Mouse (Mus musculus) inflammation-experienced regulatory T-cells, adult 6 months (primary cell): ENCODE measurements around the gene Anks1b. TPM values are rescaled to one million over a fixed set of nuclear protein-coding genes. Genes with fewer than 3 reads are reported as not detected.

Experiments used
- ATAC-seq: one replicate; pipeline ENCODE4 v1.8.0; 2017
- polyA plus RNA-seq, 3 experiments: library from polyadenylated mRNA; unstranded; fragments of 100-300 nt; shearing (Covaris generic); gene quantifications; one replicate each; pipeline ENCODE4 v1.2.1; 2017

The Anks1b gene
- polyA plus RNA-seq, 3 experiments from 2014 or later = 0.30 TPM; not detected in 2

DNA sequence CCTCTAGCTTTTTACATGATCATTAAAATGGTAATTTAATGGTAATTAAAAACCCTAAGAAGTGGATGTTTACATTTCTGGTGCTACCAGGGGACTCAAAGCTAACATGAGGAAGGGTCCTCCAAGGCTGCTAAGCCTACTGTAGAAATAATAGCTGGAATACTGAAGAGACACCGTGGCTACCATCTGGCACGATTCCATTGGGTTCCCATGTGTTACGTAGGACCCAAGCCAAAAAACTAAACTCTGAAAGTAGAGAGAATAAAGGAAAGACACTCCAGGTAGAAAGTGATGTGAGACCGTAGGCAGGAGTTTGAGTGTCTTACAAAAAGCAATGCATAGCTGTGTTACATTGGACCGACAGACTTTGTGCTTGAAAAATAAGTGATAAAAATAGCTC lies 317.1 kb downstream of the Anks1b start:
- no peak for ATAC-seq

- ATAC-seq = no peak
These were observed 323.6 kb downstream of the Anks1b start for GRCm38 (mm10) chr10:90196936-90197335.

DNA sequence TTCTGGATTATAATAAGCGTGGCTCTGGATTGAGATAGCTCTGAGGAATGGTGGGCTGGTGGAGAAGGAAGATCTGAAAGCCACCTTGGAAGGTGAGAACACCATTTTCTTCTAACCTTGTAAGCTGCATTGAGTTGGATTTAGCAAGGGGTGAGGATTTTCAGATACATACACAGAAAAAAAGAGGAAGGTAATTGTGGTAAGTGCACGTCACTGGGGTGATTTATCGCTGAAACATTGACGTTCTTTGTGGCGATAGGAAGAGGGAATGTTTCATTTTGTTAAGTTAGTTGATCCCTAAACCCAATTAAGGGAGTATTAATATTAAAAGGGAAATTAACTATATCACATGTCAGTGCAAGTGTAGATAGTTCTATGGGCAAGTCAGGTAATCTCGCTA lies 336.7 kb downstream of the Anks1b start:
- ATAC-seq = no peak

DNA sequence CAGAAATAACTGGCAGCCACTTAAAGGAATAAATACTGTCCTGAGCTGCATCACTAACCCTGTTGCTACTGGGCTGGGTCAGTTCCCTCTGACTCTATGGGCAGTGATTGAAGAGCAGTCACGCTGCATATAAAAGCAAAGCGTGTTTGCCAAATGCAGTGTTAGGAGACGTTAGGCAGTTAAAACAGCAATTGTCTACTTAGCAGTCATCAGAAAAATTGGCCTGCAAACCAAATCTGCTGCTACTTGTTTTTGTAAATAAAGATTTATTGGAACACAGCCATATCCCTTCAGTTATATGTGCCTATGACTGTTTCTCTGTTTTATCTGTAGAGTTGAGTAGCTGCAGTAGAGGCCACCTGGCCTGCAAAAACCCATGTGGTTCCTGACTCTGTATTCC lies 347.2 kb downstream of the Anks1b start:
- ATAC-seq = no peak

DNA sequence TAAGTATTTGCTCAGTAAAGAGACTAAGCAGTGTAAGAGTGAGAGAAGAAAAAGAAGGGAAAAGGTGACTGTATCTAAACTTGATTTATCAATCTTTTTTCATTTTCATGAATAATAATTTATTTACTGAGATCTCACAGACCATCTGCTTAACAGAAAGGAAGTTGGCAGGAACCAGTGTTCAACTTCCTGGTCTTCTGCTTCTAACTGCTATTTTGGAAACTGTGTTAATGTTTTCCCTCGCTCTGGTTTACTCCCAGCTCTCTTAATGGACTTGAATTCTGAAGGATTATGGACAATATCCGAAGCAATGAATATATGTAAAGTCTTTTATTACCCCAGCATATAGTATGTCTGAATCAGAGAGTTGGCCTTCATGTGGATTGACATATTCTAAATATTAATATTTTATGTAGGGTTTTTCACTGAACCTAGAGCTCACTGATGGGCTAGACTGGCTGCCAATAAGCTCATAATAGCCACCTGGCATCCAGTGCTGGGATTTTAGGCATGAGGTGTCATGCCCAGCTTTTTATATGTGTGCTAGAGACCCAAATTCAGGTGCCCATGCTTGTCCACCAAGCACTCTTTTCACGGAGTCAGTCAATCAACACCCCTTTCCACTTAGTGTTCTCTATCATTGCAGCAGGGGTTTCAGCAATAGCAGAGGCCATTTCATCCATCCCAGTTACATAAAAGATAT lies 349.6 kb downstream of the Anks1b start:
- ATAC-seq = no peak

DNA sequence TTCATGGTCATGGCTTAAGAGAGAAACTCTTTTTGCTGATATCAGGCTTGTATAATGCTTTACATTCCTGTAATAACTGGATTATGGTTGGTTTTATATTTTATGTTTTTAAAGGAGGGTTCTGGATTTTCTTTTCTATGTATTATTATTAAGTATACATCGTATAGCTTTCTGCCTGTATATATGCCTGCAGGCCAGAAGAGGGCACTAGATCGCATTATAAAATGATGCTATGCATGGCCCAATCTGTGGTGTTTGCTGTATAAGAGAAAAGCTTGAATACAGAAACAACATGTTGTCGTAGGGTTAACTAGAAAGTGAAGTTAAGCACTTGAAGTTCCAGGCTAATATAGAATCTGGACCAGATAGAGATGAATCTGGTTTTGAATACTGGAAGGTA lies 362.0 kb downstream of the Anks1b start:
- ATAC-seq = no peak

- ATAC-seq = no peak
These were observed 364.0 kb downstream of the Anks1b start for GRCm38 (mm10) chr10:90237290-90237689.

DNA sequence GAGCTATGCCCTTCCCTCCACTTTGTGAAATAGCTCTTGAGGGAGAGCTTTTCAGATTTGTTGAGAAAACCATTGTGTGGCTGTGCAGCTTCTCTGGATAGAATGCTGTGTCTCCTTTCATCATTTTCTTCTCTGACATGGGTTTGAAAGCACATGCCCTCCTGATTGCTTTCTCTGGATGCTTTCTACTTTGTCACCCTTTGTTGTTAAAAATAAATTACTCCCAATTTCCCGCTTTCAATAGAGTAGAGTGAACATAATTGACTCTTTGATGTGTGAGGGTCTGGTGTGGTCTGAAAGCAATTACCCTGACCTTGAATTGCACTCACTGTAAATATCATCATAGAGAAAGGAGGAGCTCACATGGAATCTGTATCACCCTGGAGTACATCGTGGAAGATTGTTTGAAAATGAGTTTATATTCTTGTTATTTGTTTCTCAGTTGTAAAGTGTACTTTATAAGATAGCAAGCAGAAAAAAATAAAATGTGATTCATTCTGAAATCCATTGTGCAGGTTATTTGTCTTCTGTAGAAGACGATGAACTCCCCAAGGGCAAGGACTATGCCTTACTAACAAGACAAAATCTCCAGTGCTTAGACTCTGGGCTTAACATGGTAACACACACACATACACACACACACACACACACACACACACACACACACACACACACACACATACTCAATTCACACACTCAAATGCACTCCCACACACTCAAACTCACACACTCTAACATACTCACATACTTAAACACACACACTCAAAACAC lies 385.8 kb downstream of the Anks1b start:
- ATAC-seq = no peak

- no peak for ATAC-seq
These were observed 398.0 kb downstream of the Anks1b start for GRCm38 (mm10) chr10:90271321-90271720.

DNA sequence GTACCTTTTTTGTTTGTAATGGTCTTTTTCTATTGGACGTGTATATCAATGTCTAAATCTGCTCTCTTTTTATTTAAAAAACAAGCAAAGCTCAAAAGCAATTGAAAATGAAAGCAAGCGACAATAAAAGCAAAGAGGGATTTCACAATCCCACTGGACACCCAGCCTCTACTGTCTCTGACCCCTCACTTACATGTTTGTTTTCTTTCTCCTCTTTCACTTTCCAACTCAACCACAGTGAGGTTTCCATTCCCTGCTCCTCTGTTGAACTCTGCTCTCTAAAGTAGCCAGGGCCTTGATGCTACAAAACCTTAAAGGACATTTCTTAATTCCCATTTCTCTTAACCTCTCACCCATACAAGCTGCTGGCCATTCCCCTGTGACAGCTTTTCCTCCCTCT lies 400.0 kb downstream of the Anks1b start:
- no peak for ATAC-seq

DNA sequence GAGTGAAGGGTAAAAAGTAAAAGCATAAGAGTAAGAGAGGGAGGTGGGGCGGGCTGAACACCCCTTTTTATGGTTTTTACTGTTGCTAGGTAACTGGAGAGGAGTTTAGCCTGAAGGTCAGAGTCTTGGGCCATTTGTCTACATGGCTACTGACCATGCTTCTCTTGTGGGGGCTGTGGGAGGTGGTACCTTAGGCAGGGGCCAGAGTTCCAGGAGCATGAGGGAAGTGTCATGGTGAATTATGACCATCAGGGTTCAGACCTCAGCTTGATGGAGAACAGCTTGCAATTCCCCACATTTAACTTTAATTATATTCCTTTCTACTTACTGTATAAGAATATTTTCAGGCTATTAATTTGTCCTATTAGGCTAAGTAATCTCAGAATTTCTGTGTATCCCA lies 413.3 kb downstream of the Anks1b start:
- ATAC-seq = no peak

DNA sequence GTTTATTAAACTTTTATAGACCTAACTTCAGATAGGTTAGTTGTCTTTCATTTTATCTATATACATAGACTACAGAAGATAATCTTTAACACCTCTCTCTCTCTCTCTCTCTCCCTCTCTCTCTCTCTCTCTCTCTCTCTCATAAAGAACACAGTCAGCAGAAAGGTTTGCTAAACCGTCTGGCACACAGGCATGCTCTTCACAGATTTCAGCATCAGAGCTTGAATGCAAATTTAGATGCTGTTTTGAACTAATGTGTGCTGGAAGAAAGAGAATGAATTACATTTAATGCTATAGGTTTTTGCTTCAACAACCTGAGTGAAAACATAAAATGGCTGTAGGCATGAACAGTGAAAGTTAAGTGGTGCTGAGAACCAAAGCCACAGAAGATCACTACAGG lies 429.9 kb downstream of the Anks1b start:
- no peak for ATAC-seq

DNA sequence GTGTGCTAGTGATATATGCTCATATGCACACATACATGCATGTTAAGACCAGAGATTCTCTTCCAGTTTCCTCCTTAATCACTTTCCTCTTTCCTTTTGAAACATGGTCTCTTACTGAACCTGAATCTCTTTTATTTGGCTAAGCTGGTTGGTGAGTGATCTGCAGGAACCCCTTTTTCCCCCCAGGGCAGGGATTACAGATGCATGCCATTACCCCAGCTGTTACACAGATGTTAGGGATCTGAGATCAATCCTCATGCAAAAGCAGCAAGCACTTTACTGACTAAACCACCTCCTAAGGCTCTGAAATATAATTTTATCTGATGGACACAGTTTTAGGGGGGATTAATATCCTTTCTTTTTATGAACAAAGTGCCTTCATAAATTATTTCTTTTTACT lies 432.8 kb downstream of the Anks1b start:
- ATAC-seq = no peak

GRCm38 (mm10) chr10:90307931-90308555 lies 434.7 kb downstream of the Anks1b start:
- no peak for ATAC-seq

DNA sequence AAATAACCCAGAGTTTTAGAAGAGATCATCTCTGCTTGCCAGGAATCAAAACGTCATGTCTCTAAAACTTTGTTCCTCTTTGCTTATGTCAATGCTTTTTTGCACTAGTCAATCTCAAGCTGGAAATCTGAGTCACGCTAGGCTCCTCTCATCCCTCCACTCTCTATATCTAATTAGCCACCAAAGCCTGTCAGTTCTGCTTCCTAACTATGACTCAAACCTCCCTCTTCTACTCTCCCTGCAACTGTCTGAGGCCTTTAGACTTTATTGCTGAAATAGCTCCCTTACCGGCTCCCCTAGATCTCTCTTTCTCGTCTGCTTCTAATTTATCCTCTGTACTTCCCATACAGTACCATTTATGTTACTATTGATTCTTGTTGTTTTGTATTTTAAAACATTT lies 456.5 kb downstream of the Anks1b start:
- ATAC-seq = no peak

DNA sequence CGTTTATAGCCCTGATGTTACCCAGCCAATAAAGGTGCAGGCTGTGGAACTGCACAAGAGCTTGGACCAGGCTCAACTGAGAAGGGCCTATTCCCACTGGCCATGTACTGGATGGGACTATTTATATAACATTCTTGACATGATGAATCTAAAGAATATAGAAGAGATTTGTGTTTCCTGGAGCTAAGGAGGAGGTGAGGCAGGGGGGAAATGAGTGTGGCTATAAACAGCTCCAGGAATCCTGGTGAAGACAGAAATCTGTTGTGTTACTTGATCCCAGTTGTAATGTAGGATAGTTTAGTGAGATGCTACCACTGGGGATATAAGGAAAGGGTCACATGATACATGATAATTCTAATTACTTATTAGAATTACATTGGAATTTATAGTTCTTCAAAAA lies 472.1 kb downstream of the Anks1b start:
- no peak for ATAC-seq

DNA sequence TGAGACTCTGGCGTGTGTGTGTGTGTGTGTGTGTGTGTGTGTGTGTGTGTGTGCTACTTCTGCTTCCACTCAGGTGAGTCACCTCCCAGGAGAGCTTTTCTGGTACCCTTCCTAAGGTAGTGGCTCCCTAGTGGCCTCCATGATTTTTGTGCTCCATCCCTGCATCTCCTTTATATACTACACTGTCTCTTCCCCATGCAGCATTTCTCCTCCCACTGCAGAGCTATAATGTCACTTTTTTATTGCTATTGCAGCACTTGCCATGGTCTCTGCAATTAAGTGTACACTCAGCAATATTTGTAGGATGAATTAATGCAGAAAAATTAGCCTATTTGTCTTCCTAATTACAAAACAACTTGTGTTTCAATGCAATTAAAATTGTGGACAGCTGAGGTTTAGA lies 482.9 kb downstream of the Anks1b start:
- no peak for ATAC-seq

GRCm38 (mm10) chr10:90357169-90357907 lies 484.0 kb downstream of the Anks1b start:
- no peak for ATAC-seq

DNA sequence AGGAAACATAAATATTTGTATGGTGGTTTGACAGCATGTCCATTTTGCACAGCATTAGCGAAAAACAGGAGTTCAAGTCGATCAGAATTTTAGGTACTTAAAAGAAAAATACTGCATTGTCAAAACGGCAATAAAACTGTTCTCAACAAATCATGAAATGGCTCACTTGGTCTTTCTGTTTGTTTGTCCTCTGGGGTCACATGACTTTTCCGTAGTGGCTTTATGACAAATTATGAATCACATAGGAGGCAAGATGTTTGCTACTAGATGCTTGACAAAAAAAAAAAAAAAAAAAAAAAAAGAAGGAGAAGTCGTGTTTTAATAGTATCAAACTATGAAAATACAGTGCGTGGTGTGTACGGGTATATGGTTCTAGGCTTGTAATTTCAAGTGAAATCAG lies 495.7 kb downstream of the Anks1b start:
- ATAC-seq = no peak

DNA sequence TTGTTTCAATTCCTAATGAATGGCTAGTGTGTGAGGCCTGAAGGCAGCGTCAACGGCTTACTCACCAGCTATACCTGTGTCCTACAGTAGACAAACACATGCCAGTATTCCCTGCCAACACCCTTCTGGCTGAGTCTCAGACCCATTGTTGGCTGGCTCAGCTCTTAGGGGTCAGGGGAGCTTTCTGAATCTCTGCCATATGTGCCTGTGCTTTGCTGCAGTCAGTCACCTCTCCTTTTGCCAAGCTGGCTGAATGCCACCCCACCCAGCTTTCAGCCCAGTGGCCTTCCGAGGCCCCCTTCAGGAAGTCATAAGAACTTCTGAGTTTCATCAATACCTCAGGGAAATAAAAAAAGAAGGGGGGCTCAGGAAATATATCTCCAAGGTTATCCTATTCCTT lies 497.4 kb downstream of the Anks1b start:
- no peak for ATAC-seq

- ATAC-seq = no peak
These were observed 500.2 kb downstream of the Anks1b start for GRCm38 (mm10) chr10:90373469-90373868.

GRCm38 (mm10) chr10:90376605-90377004 lies 503.3 kb downstream of the Anks1b start:
- ATAC-seq = no peak

GRCm38 (mm10) chr10:90380062-90380461 lies 506.8 kb downstream of the Anks1b start:
- ATAC-seq = no peak
